Mouse (Mus musculus) cerebellum, postnatal 25 days (tissue): ENCODE measurements around the gene Cdc42ep1.

ENCODE experiments used
- DNase-seq, 2 experiments: peaks; one replicate each; pipeline ENCODE4 v3.0.0; 2021; ENCODE audit warnings: mixed read lengths in 2 of 2

The Cdc42ep1 gene

DNA sequence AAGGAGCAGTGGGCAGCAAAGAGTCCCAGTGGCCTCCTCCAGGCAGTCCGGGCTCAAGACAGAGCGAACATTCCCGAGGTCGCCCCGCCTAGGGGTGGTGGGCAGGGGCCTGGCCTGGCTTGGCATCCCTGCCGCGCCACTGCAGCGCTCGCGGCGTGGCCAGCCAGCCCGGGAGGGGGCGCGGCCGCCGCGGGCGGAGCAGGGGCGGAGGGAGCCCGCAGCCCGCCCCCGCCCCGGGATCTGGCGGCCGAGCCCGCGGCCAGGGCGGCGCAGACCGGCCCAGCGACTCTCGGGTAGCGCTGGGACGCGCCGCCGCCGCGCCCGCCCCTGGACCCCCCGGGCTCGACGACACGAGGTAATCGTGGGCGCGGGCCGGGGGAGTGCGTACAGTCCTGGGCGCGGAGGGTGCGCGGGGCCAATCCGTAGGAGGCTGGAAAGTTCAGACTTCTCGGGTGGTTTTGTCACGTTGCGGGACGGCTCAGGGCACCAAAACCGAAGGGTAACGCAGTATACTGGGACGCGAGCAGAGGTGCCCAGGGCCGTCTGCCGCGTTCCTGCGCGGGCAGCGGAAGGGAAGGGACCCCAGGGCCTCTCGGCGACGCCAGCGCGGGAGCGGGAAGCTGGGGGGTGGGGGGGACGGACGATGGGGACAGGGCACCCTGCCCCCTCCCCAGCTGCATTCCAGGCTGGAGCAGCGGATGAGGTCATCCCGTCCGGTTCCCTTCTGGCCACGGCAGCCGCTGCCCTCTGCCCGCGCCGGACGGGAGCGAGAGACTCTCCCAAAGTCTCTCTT is at the start of gene Cdc42ep1:
TSS of gene Cdc42ep1 (plus strand) at position 254 of the 793 bp plus-strand sequence.
- peak in 1 of 2 experiments; percentile 61 for DNase-seq

DNA sequence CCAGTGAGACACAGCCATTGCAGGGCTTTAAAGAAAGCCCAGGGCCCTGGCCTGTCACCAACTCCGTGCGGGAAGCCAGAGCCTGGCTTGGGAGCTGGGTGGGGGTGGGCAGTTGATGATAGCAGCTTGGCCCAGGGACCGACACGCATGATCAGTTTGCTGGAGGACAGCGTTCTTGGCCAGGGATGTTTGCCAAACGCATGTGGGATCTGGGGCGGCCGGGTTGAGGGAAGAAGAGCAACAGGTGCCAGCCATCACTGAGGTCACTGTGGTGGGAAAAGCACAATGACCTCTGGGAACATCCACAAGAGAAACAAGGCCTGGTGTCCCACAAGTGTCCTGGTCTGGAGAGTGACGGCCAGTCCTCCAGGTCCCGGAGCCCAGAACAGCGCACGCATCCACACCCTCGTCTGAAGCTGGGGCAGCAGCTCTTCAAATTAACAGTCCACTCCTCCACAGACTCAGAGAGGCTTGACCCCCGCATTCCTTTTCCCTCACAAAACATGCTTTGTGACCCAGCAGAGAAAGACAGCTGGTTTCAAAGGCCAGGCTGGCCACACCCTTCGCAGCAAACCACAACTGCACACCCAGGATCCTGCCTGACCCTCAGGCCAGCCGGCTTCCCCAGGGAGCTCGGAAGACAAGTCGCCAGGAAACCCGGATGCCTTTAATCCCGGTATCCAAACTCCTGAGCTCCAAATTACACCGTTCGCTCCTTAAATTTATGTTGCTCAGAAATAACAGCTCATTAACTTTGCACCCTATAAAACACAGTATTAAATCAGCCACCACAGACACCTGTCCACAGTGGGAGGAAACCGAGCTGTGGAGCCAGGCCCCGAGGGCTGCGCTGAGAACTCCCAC is 46.0 kb upstream of the Cdc42ep1 start:
- peak in 1 of 2 experiments; percentile 28 for DNase-seq

DNA sequence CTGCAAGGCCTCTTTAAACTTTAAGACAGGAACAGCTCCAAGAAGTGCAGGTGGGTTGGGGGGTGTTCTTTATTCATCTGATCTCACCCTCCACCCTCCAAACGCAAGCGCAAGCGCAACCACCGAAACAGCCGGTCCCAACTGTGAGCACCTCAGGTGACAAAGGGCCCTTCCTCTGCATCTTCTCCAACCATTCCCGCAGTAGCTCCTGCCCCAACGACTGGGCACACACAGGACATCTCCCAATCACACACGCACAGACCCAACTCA is 45.4 kb upstream of the Cdc42ep1 start:
- DNase-seq, result no peak

GRCm38 (mm10) chr15:78799029-78799428 is 43.4 kb upstream of the Cdc42ep1 start:
- peak; percentile 57 to 75 for DNase-seq

- DNase-seq, result no peak
These were observed 40.9 kb upstream of the Cdc42ep1 start for GRCm38 (mm10) chr15:78801571-78801970.

- peak in 1 of 2 experiments; percentile 21 for DNase-seq
These were observed 40.3 kb upstream of the Cdc42ep1 start for GRCm38 (mm10) chr15:78801971-78802741.

- DNase-seq, result peak in 1 of 2 experiments; percentile 30
These were observed 39.5 kb upstream of the Cdc42ep1 start, which contains the start of gene Card10 for GRCm38 (mm10) chr15:78802776-78803391. Gene Card10 (minus strand): TSS chr15:78803042.

DNA sequence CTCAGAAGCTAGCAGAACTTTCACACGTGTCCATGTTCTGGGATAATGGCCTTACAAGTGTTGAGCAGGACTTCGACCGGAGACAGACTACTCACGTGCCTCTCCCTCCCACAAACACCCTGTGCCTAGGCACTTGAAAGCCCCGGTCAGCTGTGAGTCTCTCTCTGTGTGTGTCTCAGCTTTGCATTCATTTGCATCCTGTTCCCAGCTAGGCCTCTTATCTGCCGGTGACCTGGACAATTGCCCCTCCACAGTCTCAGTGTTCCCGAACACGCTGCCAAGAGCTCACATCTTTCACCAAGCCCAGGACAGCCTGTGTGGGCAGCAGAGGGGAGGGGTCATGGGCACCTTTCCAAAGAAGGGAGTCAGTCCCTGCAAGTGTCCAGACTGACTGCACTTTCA is 38.9 kb upstream of the Cdc42ep1 start:
- DNase-seq, result peak in 1 of 2 experiments; percentile 30

DNA sequence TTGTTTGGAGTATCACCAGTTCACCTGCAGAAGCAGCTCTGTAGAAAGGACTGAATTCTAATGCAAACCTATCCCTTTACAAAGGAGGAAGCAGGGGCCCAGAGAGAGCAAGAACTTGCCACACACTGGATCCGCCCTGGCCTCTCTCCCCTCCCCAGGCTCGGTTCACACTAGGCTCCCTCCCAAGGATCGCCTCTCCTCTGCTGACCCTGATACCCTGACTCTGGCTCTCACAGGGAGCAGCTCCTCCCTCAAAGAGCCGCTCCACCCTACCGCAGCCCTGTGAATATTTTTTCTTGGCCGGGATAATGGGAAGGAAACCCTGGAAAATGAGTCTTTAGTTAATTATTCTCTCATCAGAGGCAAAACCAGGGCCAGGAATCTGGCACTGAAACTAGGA is 38.1 kb upstream of the Cdc42ep1 start:
- DNase-seq, result no peak

DNA sequence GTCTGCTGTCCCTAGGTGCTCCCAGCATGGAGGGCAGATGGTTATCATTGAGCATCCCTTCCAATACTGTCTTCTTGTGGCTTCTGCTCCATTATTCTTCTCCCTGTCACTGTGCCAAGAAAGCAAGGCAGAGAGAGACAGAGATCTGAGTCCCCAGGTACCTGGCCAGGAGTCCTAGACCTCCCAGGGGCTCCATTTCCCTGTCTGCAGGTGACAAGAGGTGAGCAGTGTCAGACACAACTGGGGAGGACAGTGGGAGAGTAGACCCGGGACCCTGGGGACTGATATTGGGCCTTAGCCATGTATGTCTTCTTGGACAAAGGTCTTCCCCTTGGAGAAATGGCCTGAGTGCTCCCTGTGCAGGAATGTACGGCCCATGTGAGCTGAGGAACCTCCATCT is 37.1 kb upstream of the Cdc42ep1 start:
- DNase-seq, result no peak

- peak in 1 of 2 experiments; percentile 23 for DNase-seq
These were observed 35.8 kb upstream of the Cdc42ep1 start for GRCm38 (mm10) chr15:78806614-78807013.

DNA sequence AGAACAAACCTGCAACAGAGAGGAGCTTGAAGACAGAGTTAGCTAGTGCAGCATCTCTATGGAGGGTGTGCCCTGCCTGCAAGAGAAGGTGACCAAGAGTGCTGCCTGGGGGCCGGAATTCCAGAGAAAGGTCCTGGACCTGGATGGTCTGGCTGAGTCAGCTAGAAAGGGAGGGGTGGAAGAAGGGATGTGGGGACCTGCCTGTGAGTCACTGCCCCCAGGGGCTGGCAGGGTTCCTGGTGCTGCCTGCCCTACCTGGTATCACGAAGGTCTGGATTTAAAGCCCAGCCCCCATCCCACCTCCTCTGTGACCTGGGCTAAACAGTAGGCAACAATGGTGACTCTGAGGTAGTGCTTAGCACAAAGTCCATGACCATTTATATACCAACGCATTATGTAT is 35.3 kb upstream of the Cdc42ep1 start:
- peak in 1 of 2 experiments; percentile 57 for DNase-seq

DNA sequence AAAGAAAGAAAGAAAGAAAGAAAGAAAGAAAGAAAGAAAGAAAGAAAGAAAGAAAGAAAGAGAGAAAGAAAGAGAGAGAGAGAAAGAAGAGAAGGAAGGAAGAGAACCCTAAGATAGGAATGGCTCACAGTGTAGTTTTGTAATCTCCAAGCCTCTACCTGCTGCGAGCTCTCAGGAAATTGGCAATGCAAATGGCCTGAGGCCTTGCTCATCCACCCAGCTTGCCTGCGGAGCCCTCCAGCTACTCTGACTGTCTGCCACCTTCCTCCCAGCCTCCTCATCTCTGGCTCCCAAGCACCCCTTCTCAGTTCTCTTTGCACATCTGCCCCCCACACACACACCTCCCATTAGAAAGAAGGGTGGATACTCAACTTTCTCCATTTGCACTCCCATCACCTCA is 33.4 kb upstream of the Cdc42ep1 start:
- DNase-seq, result no peak

GRCm38 (mm10) chr15:78809739-78810138 is 32.7 kb upstream of the Cdc42ep1 start:
- no peak for DNase-seq

GRCm38 (mm10) chr15:78810146-78810545 is 32.3 kb upstream of the Cdc42ep1 start:
- no peak for DNase-seq

GRCm38 (mm10) chr15:78813603-78814002 is 28.8 kb upstream of the Cdc42ep1 start:
- no peak for DNase-seq

GRCm38 (mm10) chr15:78815314-78816073 is 26.9 kb upstream of the Cdc42ep1 start:
- no peak for DNase-seq

- DNase-seq, result no peak
These were observed 26.4 kb upstream of the Cdc42ep1 start for GRCm38 (mm10) chr15:78816074-78816391.

DNA sequence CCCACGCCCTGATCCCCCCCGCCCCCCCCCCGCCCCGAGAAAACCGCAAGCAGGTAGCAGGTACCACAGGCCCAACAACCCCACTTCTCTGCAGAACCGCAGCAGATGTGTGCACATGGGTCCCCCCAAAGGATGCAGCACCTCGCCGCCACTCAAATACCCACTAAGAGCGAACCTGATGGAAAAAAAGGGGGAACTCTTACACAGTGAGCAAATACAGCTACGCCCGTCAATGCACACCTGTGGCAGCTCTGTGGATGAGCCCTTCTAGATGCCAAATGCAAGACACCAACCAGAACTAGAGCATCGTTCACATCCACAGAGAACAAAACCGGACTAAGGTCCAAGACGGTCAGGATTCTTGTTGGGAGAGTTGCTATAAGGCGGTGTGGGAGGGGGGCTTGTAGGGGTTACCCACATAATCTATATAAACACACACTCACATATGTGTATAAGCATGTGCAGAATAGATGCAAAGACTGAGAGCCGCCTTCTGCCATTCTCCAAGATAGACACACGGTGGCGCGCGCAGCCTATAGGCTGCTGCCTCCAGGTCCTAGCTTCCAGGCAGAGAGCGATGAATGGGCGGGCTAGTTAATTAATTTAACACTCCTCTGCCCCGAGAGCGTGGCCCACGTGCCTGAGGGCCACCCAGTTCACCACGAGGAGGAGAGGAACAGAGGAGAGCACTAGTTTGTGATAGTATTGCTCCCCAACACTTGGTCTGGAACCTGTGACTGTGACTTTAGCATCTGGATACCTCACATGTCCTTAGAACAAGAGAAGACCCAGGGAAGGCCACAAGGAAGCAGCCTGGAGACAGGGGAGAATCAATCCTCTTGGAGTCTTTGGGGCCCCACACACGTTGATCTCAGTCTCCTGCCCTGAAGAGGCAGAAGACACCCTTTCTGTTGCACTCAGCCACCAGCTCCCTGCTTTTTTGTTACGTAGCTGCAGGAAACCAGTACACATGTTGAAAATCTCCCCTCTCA is 15.9 kb upstream of the Cdc42ep1 start:
- DNase-seq, result peak; percentile 73 to 85

DNA sequence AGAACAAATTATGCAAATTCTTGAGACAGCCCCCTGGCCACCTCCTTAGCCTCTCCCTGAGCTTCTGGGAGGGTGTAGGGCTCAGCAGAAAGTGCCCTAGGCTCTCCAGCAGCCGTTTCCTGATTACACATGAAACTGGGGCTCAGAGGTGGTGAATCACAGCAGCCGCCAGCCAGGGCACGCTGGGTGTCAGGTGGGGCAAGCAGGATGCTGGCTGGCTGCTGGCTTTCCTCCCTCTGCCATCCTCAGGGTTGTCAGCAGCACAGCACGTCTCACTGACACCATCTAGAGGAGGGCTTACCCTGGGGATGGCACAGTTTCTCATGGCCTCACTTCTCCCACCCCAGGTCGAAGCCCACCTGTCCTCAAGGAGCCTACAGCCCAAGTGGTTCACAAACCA is 14.1 kb upstream of the Cdc42ep1 start:
- no peak for DNase-seq

DNA sequence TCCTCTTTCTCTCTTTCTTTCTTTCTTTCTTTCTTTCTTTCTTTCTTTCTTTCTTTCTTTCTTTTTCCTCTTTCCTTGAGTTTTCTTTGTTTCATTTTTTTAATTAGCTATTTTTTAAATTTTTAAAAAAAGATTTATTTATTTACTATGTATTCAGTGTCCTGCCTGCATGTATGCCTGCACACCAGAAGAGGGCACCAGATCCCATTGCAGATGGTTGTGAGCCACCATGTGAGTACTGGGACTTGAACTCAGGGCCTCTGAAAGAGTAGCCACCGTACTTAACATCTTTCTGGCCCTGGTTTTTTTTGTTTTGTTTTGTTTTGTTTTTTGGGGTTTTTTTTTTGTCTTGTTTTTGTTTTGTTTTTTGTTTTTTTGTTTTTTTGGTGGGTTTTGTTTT is 12.8 kb upstream of the Cdc42ep1 start:
- no peak for DNase-seq
